Mouse (Mus musculus) thymus, adult 2 months (tissue): Measurements from ENCODE around the gene Pih1d1.

Experiments
- CTCF ChIP-seq: fragments of 200-500 bp; IDR thresholded peaks from 2 replicates; pipeline ENCODE4 v1.5.1; 2012; ENCODE audit warnings: mild to moderate bottlenecking, control low read depth, low read length, moderate library complexity, borderline replicate concordance; ENCODE audit not compliant: control insufficient read depth, poor library complexity, insufficient read depth; ENCODE audit errors: extremely low read depth
- POLR2A ChIP-seq: fragments of 200-500 bp; IDR thresholded peaks from 2 replicates; pipeline ENCODE4 v1.6.1; 2012; ENCODE audit warnings: mild to moderate bottlenecking, low read length, control low read depth, moderate library complexity; ENCODE audit not compliant: control insufficient read depth, poor library complexity, insufficient read depth; ENCODE audit errors: extremely low read depth

- no peak for TF ChIP-seq CTCF
- TF ChIP-seq POLR2A = no peak
Measured at GRCm38 (mm10) chr7:45122561-45123185, 31.4 kb upstream of the Pih1d1 start.
